Mouse (Mus musculus) C2C12 (cell line): ENCODE measurements around the gene Mtif2.
"Not testable (repeated sequence)": the region's sequence is repeated elsewhere in the genome, so short reads cannot be mapped to it uniquely, and the experiment has no call there.

ENCODE experiments used
- CTCF ChIP-seq: IDR thresholded peaks from one replicate; pipeline ENCODE4 v1.5.1; 2011; ENCODE audit not compliant: control insufficient read depth, insufficient read depth, insufficient read length
- USF1 ChIP-seq: IDR thresholded peaks from one replicate; pipeline ENCODE4 v1.6.1; 2011; ENCODE audit warnings: low read depth, mild to moderate bottlenecking, control low read depth, moderate library complexity

GRCm38 (mm10) chr11:29545150-29545752 is 19.0 kb downstream of the Mtif2 start:
- TF ChIP-seq CTCF, USF1: not testable (repeated sequence)
